Mouse (Mus musculus) Patski (cell line): ENCODE results near the gene Mthfsd. TPM values are rescaled to one million over a fixed set of nuclear protein-coding genes. Genes with fewer than 3 reads are reported as not detected.
"Not testable (repeated sequence)": the region's sequence is repeated elsewhere in the genome, so short reads cannot be mapped to it uniquely, and the experiment has no call there.

Experiments used
- ATAC-seq: fragments of 100-300 bp; one replicate; pipeline ENCODE4 v1.8.0; 2021
- CTCF ChIA-PET: fragments of 350-600 bp; sonication (Branson Sonifier 250); formaldehyde crosslinking; loops from one replicate; lab custom pipeline; 2022; ENCODE audit warnings: inconsistent platforms; lab: Charles Lee
- POLR2A ChIA-PET: fragments of 350-600 bp; sonication (Branson Sonifier 250); formaldehyde crosslinking; loops from one replicate; lab custom pipeline; 2022; ENCODE audit warnings: antibody characterized with exemption, inconsistent platforms; lab: Charles Lee
- DNase-seq: peaks from one replicate; pipeline ENCODE4 v3.0.0-alpha.2; 2011; ENCODE audit warnings: low read depth, low spot score
- H3K27me3 ChIP-seq: fragments of 371-371 bp; one replicate; pipeline ENCODE4 v1.5.1; 2021
- CTCF ChIP-seq: fragments of 100-300 bp; IDR thresholded peaks from one replicate; pipeline ENCODE4 v1.5.1; 2021
- in situ Hi-C: fragments of 300-500 bp; cut with MboI; formaldehyde crosslinking; loops from 3 replicates; pipeline ENCODE4 v1.11.1; 2018; ENCODE audit warnings: low pct_unique_long_range_greater_than_20kb, mixed read lengths
- polyA plus RNA-seq: library from polyadenylated mRNA; unstranded; gene quantifications from one replicate; pipeline ENCODE4 v1.2.3, GENCODE M21; 2021

The Mthfsd gene
- 62.0 TPM for polyA plus RNA-seq

DNA sequence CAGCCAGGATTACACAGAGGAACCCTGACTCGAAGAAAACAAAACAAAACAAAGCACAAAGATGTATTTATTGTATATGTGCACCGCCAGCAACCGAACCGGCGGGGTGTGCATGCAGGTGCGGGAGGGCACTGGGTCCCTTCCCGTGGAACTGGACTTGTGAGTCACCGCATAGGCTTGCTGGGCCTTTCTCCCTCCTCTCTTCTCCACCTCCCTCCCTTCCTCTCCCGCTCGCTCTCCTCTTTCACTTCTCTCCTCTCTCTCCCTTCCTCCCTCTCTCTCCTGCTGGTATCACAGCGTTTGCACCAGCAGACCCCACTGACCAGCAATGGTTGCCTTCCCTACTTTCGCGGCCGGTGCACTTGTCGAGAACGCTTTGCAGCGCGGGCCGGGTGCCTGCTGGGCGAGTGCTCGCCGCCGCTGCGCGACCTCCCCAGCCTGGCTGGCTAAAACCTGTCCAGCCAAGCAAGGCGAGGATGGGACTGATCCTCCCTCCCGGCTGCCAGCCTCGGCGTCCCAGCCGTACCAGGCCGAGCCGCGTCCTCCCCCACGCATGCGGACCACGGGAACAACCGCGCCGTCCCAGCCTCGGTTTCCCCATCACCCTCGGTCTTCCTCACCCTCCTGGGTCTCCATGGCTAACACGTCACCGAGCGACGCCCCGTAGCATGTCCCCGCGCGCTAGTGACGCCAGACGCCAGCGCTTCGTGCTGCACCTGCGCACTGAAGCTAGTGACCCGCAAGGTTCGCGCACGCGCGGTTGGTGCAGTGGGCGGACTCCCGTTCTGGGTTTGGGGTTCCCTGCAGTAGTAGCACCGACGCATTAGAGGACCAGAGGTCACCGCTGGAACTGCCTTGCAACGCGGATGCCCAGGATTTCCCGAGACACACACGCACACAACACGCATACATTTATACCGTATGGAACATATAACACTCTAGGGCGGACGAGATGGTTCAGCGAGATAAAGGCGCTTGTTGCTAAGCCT is at the start of gene Mthfsd:
Mthfsd (minus strand) TSS at position 725 of the 989 bp plus-strand sequence.
- peak; percentile 73 for ATAC-seq
- H3K27me3 ChIP-seq = no peaks in the 10 kb centered on the region
- ChIA-PET POLR2A (no interaction called here), CTCF (interaction anchor here (1.2 kb wide), 1 partner anchor 405 kb away, joined by 7 read pairs; no protein-coding TSS in a partner anchor)
- no peak for TF ChIP-seq CTCF
- in situ Hi-C loops = no loop called here
- peak; percentile 88 for DNase-seq

DNA sequence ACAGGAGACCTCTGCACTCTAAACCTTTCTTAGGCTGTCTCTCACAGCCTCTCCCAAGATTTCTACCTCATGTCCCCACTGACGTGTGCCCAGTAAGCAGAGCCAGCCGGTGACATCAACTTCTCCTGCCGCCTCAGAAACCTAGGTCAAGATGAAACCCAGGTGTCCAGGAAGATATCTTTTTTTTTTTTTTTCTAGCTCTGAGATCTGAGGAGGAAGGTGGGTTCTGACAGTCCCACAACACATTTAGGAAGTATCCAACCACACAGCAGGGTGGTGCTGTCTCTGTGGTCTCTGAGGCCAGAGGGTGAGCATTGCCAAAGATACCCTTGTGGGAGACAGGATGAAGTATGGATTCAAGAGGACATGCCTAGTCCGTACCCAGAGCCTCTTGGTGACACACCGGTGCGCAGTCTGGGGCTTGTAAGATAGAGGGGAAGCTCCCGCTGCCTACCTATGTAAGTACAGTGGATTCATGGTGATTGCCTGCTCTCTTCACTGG is 48.8 kb upstream of the Mthfsd start:
- no peak for DNase-seq
- POLR2A ChIA-PET = no interaction called here
- CTCF ChIA-PET = no interaction called here
- H3K27me3 ChIP-seq = no peaks in the 10 kb centered on the region
- no peak for TF ChIP-seq CTCF
- in situ Hi-C loops = no loop called here
- ATAC-seq = no peak

- TF ChIP-seq CTCF = no peak
- DNase-seq (no peak), ATAC-seq (no peak)
- POLR2A ChIA-PET = interaction anchor here (0.6 to 0.7 kb wide), 2 partner anchors 18 to 20 kb away, joined by 3 read pairs; no protein-coding TSS in a partner anchor
- H3K27me3 ChIP-seq = peaks cover 5% of the 10 kb centered on the region
- in situ Hi-C loops = no loop called here
- CTCF ChIA-PET = no interaction called here
These were observed 44.2 kb upstream of the Mthfsd start for GRCm38 (mm10) chr8:121152394-121152793.

GRCm38 (mm10) chr8:121148573-121149083 is 40.4 kb upstream of the Mthfsd start:
- H3K27me3 ChIP-seq = peaks cover 5% of the 10 kb centered on the region
- POLR2A ChIA-PET = no interaction called here

GRCm38 (mm10) chr8:121145457-121146134 is 37.4 kb upstream of the Mthfsd start:
- POLR2A ChIA-PET, CTCF ChIA-PET, in situ Hi-C loops, DNase-seq, H3K27me3 ChIP-seq, ATAC-seq: not testable (repeated sequence)

More at GRCm38 (mm10) chr8:121148573-121149083, 40.4 kb upstream of the Mthfsd start:
- ATAC-seq (no peak), DNase-seq (no peak)
- CTCF ChIA-PET = no interaction called here
- no peak for TF ChIP-seq CTCF
- in situ Hi-C loops = no loop called here

DNA sequence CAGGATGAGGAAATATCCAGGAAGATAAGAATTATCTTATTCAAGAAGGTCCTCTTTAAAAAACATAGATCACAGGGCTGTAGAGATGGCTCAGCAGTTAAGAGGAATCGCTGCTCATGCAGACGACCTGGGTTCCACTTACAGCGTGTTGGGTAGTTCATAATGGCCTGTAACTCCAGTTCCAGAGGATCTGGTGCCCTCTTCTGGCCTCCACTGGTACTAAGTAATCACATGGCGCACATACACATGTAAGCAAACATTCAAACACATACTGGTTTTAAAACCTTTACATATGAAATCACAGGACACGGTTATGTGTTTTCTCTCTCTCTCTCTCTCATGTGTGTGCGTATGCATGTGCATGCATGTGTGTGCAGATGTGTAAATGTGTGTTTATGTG is 28.7 kb upstream of the Mthfsd start:
- ChIA-PET CTCF (no interaction called here), POLR2A (no interaction called here)
- peaks cover under 1% of the 10 kb centered on the region for H3K27me3 ChIP-seq
- no peak for DNase-seq
- TF ChIP-seq CTCF = no peak
- ATAC-seq = no peak
- in situ Hi-C loops = no loop called here

- no peak for ATAC-seq
- DNase-seq = no peak
- ChIA-PET CTCF (interaction anchor here (1.6 kb wide), 1 partner anchor 9 kb away, joined by 6 read pairs; no protein-coding TSS in a partner anchor), POLR2A (interaction anchor here (0.9 kb wide), 1 partner anchor 18 kb away, joined by 3 read pairs; no protein-coding TSS in a partner anchor)
- H3K27me3 ChIP-seq = peaks cover 3% of the 10 kb centered on the region
- TF ChIP-seq CTCF = no peak
- in situ Hi-C loops = no loop called here
These were observed 26.3 kb upstream of the Mthfsd start for GRCm38 (mm10) chr8:121134512-121134911.

DNA sequence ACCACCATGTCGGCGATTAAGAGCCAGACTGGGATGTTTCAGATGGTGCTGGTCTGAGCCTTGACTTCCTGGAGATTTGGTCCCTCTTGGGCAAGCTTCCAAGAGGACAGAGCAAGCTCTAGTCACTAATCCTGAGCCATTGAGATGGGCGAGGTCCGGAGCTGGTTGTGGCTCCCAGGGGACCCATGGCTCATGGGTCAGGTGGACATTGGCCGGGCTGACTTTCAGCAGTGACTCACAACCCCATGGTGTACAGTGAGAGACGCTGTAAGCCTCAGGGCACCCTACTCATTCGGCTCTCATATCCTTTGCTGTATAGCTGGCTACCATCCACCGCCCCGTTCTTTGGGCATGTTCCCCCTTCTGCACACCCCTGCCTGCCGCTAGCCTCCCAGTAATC is 25.9 kb upstream of the Mthfsd start:
- CTCF ChIA-PET = interaction anchor here (1.6 kb wide), 1 partner anchor 8 kb away, joined by 6 read pairs; no protein-coding TSS in a partner anchor
- DNase-seq (peak; percentile 66), ATAC-seq (peak; percentile 25)
- POLR2A ChIA-PET = interaction anchor here (0.9 kb wide), 1 partner anchor 18 kb away, joined by 3 read pairs; no protein-coding TSS in a partner anchor
- peaks cover 3% of the 10 kb centered on the region for H3K27me3 ChIP-seq
- in situ Hi-C loops = no loop called here
- TF ChIP-seq CTCF = no peak

DNA sequence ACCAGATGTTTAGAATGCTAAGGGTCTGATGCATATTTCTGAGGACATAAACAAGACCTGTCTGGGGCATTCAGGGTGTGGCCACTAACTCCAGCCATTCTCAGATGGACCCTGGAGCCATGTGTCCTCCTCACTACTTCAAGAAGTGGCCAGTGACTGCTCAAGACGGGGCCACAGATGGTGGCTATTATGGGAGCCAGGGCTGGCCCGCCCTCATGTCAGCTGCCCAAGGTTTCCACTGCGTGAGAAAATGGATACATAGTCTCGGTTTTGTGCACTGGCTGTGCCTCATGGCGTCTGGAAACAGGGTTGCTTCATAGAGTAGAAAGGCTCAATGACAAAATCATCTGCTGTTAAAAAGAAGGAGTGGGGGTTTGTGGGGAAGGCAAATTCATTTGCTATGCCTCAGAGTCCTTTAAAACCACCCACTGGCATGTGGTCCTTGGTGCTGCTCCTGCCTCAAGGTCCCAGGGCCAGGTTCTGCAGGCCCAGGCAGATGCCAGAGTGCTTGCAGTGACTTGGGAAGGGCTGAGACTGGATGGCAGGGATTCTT is 24.8 kb upstream of the Mthfsd start:
- peaks cover 3% of the 10 kb centered on the region for H3K27me3 ChIP-seq
- CTCF ChIA-PET = no interaction called here
- no peak for ATAC-seq
- DNase-seq = no peak
- no peak for TF ChIP-seq CTCF
- POLR2A ChIA-PET = no interaction called here
- in situ Hi-C loops = no loop called here

- ATAC-seq (no peak), DNase-seq (no peak)
- peaks cover 3% of the 10 kb centered on the region for H3K27me3 ChIP-seq
- ChIA-PET POLR2A (no interaction called here), CTCF (interaction anchor here (0.8 kb wide), 2 partner anchors 10 to 153 kb away, joined by 3 read pairs; no protein-coding TSS in a partner anchor)
- no peak for TF ChIP-seq CTCF
- in situ Hi-C loops = no loop called here
These were observed 22.3 kb upstream of the Mthfsd start for GRCm38 (mm10) chr8:121130522-121130921.
